Mouse (Mus musculus): Measurements from ENCODE around the gene Tub. TPM values are rescaled to one million over a fixed set of nuclear protein-coding genes. Genes with fewer than 3 reads are reported as not detected.

The Tub gene
- polyA plus RNA-seq, 1 experiment from 2014 or later: 3.7 TPM

DNA sequence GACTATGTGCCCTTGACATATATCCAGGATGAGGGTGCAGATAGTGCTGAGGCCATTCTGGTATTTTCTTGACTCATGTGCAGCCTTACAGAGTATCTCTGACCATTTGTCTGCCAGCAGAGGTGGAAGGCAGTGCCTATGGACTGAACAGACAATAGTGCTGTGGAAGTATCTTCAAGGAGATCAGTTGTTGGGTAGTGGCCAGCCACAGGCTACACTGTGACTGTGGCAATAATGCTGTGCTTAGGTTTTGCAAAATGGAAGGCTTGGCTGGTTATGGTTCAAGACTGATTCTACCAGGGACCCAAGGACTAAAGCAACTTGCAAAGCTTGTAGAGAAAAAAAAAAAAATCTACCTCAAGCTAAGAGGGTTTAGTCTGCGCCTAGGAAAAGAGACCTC is 62.4 kb downstream of the Tub start:
- H3K4me2 ChIP-seq (ENCODE audit: low read depth, severe bottlenecking): no peak overlapping the region
- DNase-seq (ENCODE audit: low spot score) (no peak), ATAC-seq (ENCODE audit: insufficient number of reproducible peaks, low FRiP score, low TSS enrichment, low read depth) (no peak)
- no peak overlapping the region for H3K4me3 ChIP-seq (ENCODE audit: low read depth, low read length)
- H3K27ac ChIP-seq (replicated peaks; ENCODE audit: low read depth, low read length): no peak overlapping the region
- H3K9ac ChIP-seq (ENCODE audit: low read length): no peak overlapping the region
- WGBS: 86% methylated on average over 1 of the region's 1 CpGs
- peaks cover 3% of the 10 kb centered on the region; the same call in 1 of the 2 replicates for H3K4me1 ChIP-seq (ENCODE audit: control insufficient read depth, insufficient read depth, low read length)
- no peaks in the 10 kb centered on the region for H3K9me3 ChIP-seq (ENCODE audit: control insufficient read depth, low read length)
- peaks cover 18% of the 10 kb centered on the region for H3K27me3 ChIP-seq (ENCODE audit: control insufficient read depth, insufficient read depth, low read length)
- no peaks in the 10 kb centered on the region for H3K36me3 ChIP-seq (ENCODE audit: control insufficient read depth, insufficient read depth, low read length)

DNA sequence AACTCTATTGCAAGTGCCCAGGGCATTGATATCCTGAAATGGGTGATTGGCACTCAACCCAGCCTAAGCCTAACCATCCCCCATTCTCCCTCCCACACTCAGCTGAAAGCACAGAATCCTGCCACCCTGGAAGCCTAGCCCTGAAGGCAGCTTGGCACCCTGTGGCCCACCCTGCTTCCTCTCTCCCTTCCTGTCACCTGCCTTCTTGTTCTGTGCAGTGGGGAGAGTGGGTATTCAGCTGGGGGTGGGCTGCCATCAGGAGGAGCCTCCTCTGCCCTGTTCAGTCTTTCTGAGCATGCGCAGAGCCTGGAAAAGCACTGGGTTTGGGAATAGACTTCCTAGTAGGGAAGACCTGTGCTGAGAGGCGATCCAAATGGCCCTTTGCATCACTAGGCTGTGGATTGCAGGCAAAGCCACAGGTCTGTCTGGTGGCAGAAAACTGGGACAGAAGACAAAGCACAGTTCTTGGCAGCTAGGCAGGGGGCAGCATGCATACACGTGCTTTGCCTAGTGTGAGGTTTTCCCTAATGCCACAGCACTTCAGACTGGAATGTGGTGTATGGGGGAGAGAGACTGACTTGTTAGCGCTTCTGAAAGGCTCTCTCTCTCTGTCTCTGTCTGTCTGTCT is 63.0 kb downstream of the Tub start:
- 42% methylated on average over 4 of the region's 4 CpGs for WGBS
- Histone ChIP-seq H3K9ac (ENCODE audit: low read length) (no peak overlapping the region), H3K4me1 (ENCODE audit: control insufficient read depth, insufficient read depth, low read length) (peaks cover 3% of the 10 kb centered on the region; the same call in 1 of the 2 replicates)

DNA sequence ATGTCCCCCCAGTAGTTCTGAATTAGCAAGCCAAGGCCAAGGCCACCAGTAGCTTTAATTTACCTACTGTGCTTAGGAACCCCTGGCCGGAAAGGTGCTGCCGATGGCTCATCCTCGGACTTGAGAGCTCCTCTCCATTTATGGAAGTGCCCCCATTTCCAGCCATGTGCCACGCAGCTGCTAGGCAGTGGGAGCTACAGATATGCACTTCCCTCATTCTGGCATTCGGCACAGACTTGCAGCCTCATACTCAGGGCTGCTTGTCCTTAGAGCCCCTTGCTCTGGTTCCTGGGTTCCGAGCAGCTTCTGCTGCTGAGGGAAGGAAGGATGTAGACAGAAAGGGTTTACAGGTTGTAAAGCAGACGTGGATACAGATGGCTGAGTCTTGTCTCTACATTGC is 64.7 kb downstream of the Tub start:
- WGBS: 80% methylated on average over 7 of the region's 7 CpGs
- Histone ChIP-seq H3K27ac (replicated peaks; ENCODE audit: low read depth, low read length) (no peak overlapping the region), H3K4me1 (ENCODE audit: control insufficient read depth, insufficient read depth, low read length) (peaks cover 3% of the 10 kb centered on the region; the same call in 1 of the 2 replicates), H3K9me3 (ENCODE audit: control insufficient read depth, low read length) (no peaks in the 10 kb centered on the region), H3K36me3 (ENCODE audit: control insufficient read depth, insufficient read depth, low read length) (no peaks in the 10 kb centered on the region), H3K4me3 (ENCODE audit: low read depth, low read length) (no peak overlapping the region), H3K9ac (ENCODE audit: low read length) (no peak overlapping the region), H3K27me3 (ENCODE audit: control insufficient read depth, insufficient read depth, low read length) (peaks cover 18% of the 10 kb centered on the region), H3K4me2 (ENCODE audit: low read depth, severe bottlenecking) (no peak overlapping the region)
- DNase-seq (ENCODE audit: low spot score) (no peak), ATAC-seq (ENCODE audit: insufficient number of reproducible peaks, low FRiP score, low TSS enrichment, low read depth) (no peak)

More for the DNA sequence above, 63.0 kb downstream of the Tub start:
- Histone ChIP-seq H3K9me3 (ENCODE audit: control insufficient read depth, low read length) (no peaks in the 10 kb centered on the region), H3K36me3 (ENCODE audit: control insufficient read depth, insufficient read depth, low read length) (no peaks in the 10 kb centered on the region), H3K27ac (replicated peaks; ENCODE audit: low read depth, low read length) (no peak overlapping the region), H3K4me2 (ENCODE audit: low read depth, severe bottlenecking) (no peak overlapping the region), H3K4me3 (ENCODE audit: low read depth, low read length) (no peak overlapping the region), H3K27me3 (ENCODE audit: control insufficient read depth, insufficient read depth, low read length) (peaks cover 18% of the 10 kb centered on the region)
- DNase-seq (ENCODE audit: low spot score) (no peak), ATAC-seq (ENCODE audit: insufficient number of reproducible peaks, low FRiP score, low TSS enrichment, low read depth) (no peak)

GRCm38 (mm10) chr7:109016378-109016923 is 66.3 kb downstream of the Tub start:
- Histone ChIP-seq H3K4me3 (ENCODE audit: low read depth, low read length) (no peak overlapping the region), H3K27me3 (ENCODE audit: control insufficient read depth, insufficient read depth, low read length) (peaks cover 5% of the 10 kb centered on the region), H3K9me3 (ENCODE audit: control insufficient read depth, low read length) (no peaks in the 10 kb centered on the region), H3K36me3 (ENCODE audit: control insufficient read depth, insufficient read depth, low read length) (no peaks in the 10 kb centered on the region), H3K4me2 (ENCODE audit: low read depth, severe bottlenecking) (no peak overlapping the region), H3K27ac (replicated peaks; ENCODE audit: low read depth, low read length) (no peak overlapping the region), H3K4me1 (ENCODE audit: control insufficient read depth, insufficient read depth, low read length) (peaks cover 2% of the 10 kb centered on the region; the same call in 1 of the 2 replicates), H3K9ac (ENCODE audit: low read length) (no peak overlapping the region)
- 25% methylated on average over 5 of the region's 5 CpGs for WGBS
- DNase-seq (ENCODE audit: low spot score) (no peak), ATAC-seq (ENCODE audit: insufficient number of reproducible peaks, low FRiP score, low TSS enrichment, low read depth) (no peak)

GRCm38 (mm10) chr7:109019243-109019642 is 69.1 kb downstream of the Tub start:
- Histone ChIP-seq H3K4me1 (ENCODE audit: control insufficient read depth, insufficient read depth, low read length) (no peaks in the 10 kb centered on the region), H3K4me2 (ENCODE audit: low read depth, severe bottlenecking) (no peak overlapping the region), H3K4me3 (ENCODE audit: low read depth, low read length) (no peak overlapping the region), H3K36me3 (ENCODE audit: control insufficient read depth, insufficient read depth, low read length) (no peaks in the 10 kb centered on the region), H3K27ac (replicated peaks; ENCODE audit: low read depth, low read length) (no peak overlapping the region), H3K9ac (ENCODE audit: low read length) (no peak overlapping the region), H3K9me3 (ENCODE audit: control insufficient read depth, low read length) (no peaks in the 10 kb centered on the region), H3K27me3 (ENCODE audit: control insufficient read depth, insufficient read depth, low read length) (no peaks in the 10 kb centered on the region)
- DNase-seq (ENCODE audit: low spot score): no peak
- ATAC-seq (ENCODE audit: insufficient number of reproducible peaks, low FRiP score, low TSS enrichment, low read depth): no peak
- WGBS: 86% methylated on average over 7 of the region's 7 CpGs

- Histone ChIP-seq H3K9me3 (ENCODE audit: control insufficient read depth, low read length) (no peaks in the 10 kb centered on the region), H3K4me2 (ENCODE audit: low read depth, severe bottlenecking) (no peak overlapping the region), H3K27ac (replicated peaks; ENCODE audit: low read depth, low read length) (no peak overlapping the region), H3K9ac (ENCODE audit: low read length) (no peak overlapping the region), H3K4me1 (ENCODE audit: control insufficient read depth, insufficient read depth, low read length) (no peaks in the 10 kb centered on the region), H3K4me3 (ENCODE audit: low read depth, low read length) (no peak overlapping the region), H3K27me3 (ENCODE audit: control insufficient read depth, insufficient read depth, low read length) (no peaks in the 10 kb centered on the region), H3K36me3 (ENCODE audit: control insufficient read depth, insufficient read depth, low read length) (no peaks in the 10 kb centered on the region)
- peak; percentile 80 for DNase-seq (ENCODE audit: low spot score)
- 12% methylated on average over 3 of the region's 3 CpGs for WGBS
- ATAC-seq (ENCODE audit: insufficient number of reproducible peaks, low FRiP score, low TSS enrichment, low read depth): 0 out of 2 replicates have a peak, but pooled peaks have one; percentile 32
These were observed 71.3 kb downstream of the Tub start for GRCm38 (mm10) chr7:109021428-109021827.

- H3K9ac ChIP-seq (ENCODE audit: low read length): no peak overlapping the region
- no peaks in the 10 kb centered on the region for H3K9me3 ChIP-seq (ENCODE audit: control insufficient read depth, low read length)
- no peak overlapping the region for H3K27ac ChIP-seq (replicated peaks; ENCODE audit: low read depth, low read length)
- no peak for ATAC-seq (ENCODE audit: insufficient number of reproducible peaks, low FRiP score, low TSS enrichment, low read depth)
- H3K4me3 ChIP-seq (ENCODE audit: low read depth, low read length): no peak overlapping the region
- no peaks in the 10 kb centered on the region for H3K27me3 ChIP-seq (ENCODE audit: control insufficient read depth, insufficient read depth, low read length)
- WGBS: 88% methylated on average over 7 of the region's 7 CpGs
- no peak for DNase-seq (ENCODE audit: low spot score)
- H3K4me1 ChIP-seq (ENCODE audit: control insufficient read depth, insufficient read depth, low read length): no peaks in the 10 kb centered on the region
- H3K36me3 ChIP-seq (ENCODE audit: control insufficient read depth, insufficient read depth, low read length): no peaks in the 10 kb centered on the region
- H3K4me2 ChIP-seq (ENCODE audit: low read depth, severe bottlenecking): no peak overlapping the region
These were observed 75.6 kb downstream of the Tub start for GRCm38 (mm10) chr7:109025743-109026142.

- Histone ChIP-seq H3K9me3 (ENCODE audit: control insufficient read depth, low read length) (no peaks in the 10 kb centered on the region), H3K4me1 (ENCODE audit: control insufficient read depth, insufficient read depth, low read length) (no peaks in the 10 kb centered on the region), H3K9ac (ENCODE audit: low read length) (no peak overlapping the region), H3K36me3 (ENCODE audit: control insufficient read depth, insufficient read depth, low read length) (no peaks in the 10 kb centered on the region), H3K27me3 (ENCODE audit: control insufficient read depth, insufficient read depth, low read length) (no peaks in the 10 kb centered on the region), H3K4me2 (ENCODE audit: low read depth, severe bottlenecking) (no peak overlapping the region), H3K27ac (replicated peaks; ENCODE audit: low read depth, low read length) (no peak overlapping the region), H3K4me3 (ENCODE audit: low read depth, low read length) (no peak overlapping the region)
- ATAC-seq (ENCODE audit: insufficient number of reproducible peaks, low FRiP score, low TSS enrichment, low read depth) (no peak), DNase-seq (ENCODE audit: low spot score) (no peak)
- 86% methylated on average over 9 of the region's 9 CpGs for WGBS
These were observed 76.8 kb downstream of the Tub start for GRCm38 (mm10) chr7:109026976-109027375.

Measured in limb, embryonic 11.5 days (tissue).